Comparison of ENCODE assay signal across 8 mouse cellular contexts in the genomic region with DNA sequence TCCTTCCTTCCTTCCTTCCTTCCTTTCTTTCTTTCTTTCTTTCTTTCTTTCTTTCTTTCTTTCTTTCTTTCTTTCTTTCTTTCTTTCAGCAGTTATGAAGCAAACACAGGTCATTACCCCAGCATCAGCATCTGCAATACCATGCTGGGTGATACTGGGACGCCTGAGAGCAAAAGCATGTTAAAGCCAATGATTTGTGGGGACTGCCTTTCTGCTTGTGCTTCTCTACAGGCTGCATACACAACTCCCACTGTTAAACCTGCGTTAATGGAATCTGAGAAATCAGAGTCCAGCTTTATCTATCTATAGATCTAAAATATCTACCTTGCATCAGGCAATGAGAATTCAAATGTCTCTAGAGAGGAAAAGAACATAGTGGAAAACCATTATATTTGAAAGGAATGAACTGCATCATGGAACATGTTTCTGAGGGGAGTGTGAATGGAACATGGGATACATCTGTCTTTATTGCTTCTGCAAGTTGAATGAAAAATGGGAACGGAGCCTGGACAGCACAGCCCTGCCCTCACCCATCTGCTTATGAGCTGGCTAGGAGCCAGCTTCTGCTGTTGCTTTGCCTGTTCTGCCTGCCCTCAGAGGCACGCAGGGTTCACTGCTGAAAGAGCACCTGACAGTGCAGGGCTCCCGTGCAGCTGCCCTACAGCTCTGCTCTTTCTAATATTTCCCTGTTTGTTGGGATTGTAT.
A peak's percentile ranks its signal among the peaks of the same experiment; 100 is the strongest.
DNase-seq lines count a peak whose midpoint lies in the region; ATAC-seq and TF ChIP-seq lines count a peak whose summit lies in the region.

No protein-coding gene starts in this region.

- WGBS in stomach, postnatal 0 days, result 30% methylated on average over 5 of the region's 5 CpGs

- no peaks in the 10 kb centered on the region for H3K9me3 ChIP-seq in stomach, postnatal 0 days (ENCODE audit: control insufficient read depth, low read length)

- H3K27ac ChIP-seq in gastrocnemius, adult 2 months, result no peak overlapping the region
- no peak overlapping the region for H3K27ac ChIP-seq in stomach, postnatal 0 days (replicated peaks)

- no peak for TF ChIP-seq CTCF in gastrocnemius, adult 2 months (IDR thresholded peaks at IDR 0.05)
- TF ChIP-seq CTCF in stomach, postnatal 0 days (IDR thresholded peaks at IDR 0.05; ENCODE audit: low read depth), result no peak

- no peak overlapping the region for H3K4me3 ChIP-seq in gastrocnemius, adult 2 months
- H3K4me3 ChIP-seq in stomach, postnatal 0 days (ENCODE audit: low read depth, low read length), result no peak overlapping the region

- intact Hi-C loops in gastrocnemius, adult 2 months (cut with DNase I), result no loop called here

- peak; percentile 8 for DNase-seq in gastrocnemius, adult 2 months
- DNase-seq in gastrocnemius, postnatal 25 days, result no peak
- DNase-seq in urinary bladder, postnatal 36 days (ENCODE audit: low spot score in 2 of 2), result peak; percentile 4 to 8
- DNase-seq in urinary bladder, adult 2 months (ENCODE audit: low spot score), result no peak
- peak; percentile 3 to 20 for DNase-seq in layer of hippocampus, adult 18-20 months (ENCODE audit: low spot score in 2 of 2)
- DNase-seq in stomach, postnatal 0 days (ENCODE audit: low spot score), result peak; percentile 18

- H3K9ac ChIP-seq in stomach, postnatal 0 days (ENCODE audit: low read length), result no peak overlapping the region

- no peak overlapping the region for H3K4me2 ChIP-seq in stomach, postnatal 0 days (replicated peaks; ENCODE audit: low read depth)

- ATAC-seq in stomach, postnatal 0 days (ENCODE audit: low FRiP score, low TSS enrichment), result no peak
- no peak for ATAC-seq in erythroblast, adult 5-6 weeks (replicated peaks; ENCODE audit: low FRiP score, poor library complexity, severe bottlenecking)
- no peak for ATAC-seq in megakaryocyte-erythroid progenitor cell, adult 5-6 weeks (replicated peaks; ENCODE audit: low FRiP score, low TSS enrichment, poor library complexity, severe bottlenecking)

- no peaks in the 10 kb centered on the region for H3K27me3 ChIP-seq in stomach, postnatal 0 days (ENCODE audit: control insufficient read depth, insufficient read depth, low read length)

- H3K4me1 ChIP-seq in stomach, postnatal 0 days (replicated peaks; ENCODE audit: control insufficient read depth, insufficient read depth), result no peaks in the 10 kb centered on the region

- H3K36me3 ChIP-seq in stomach, postnatal 0 days (ENCODE audit: control insufficient read depth, insufficient read depth, low read length), result no peaks in the 10 kb centered on the region

- no peak for TF ChIP-seq EP300 in stomach, postnatal 0 days (optimal IDR thresholded peaks at IDR 0.05)

Comparison
In these comparisons a context has a peak if more than half of its experiments do, and no peak if none do; other contexts are left out.
1. DNase-seq: peak in gastrocnemius, adult 2 months (single experiment), urinary bladder, postnatal 36 days (2 of 2), layer of hippocampus, adult 18-20 months (2 of 2) and stomach, postnatal 0 days (single experiment); none in gastrocnemius, postnatal 25 days (single experiment) and urinary bladder, adult 2 months (single experiment).